Mouse (Mus musculus) cerebellum, adult 2 months (tissue): Measurements from ENCODE around the gene Vmn1r155. TPM values are rescaled to one million over a fixed set of nuclear protein-coding genes. Genes with fewer than 3 reads are reported as not detected.
"Not testable (repeated sequence)": the region's sequence is repeated elsewhere in the genome, so short reads cannot be mapped to it uniquely, and the experiment has no call there.

Source experiments
- DNase-seq, 2 experiments: peaks; one replicate each; pipeline ENCODE4 v3.0.0; 2021
- H3K27ac ChIP-seq: fragments of 200-500 bp; 2 replicates; pipeline ENCODE4 v1.5.1; 2012; ENCODE audit warnings: low read length, control low read depth, inconsistent platforms; ENCODE audit not compliant: insufficient read depth
- H3K27me3 ChIP-seq: fragments of 200-500 bp; 2 replicates; pipeline ENCODE4 v1.6.1; 2012; ENCODE audit warnings: inconsistent platforms, mild to moderate bottlenecking, low read length, moderate library complexity; ENCODE audit not compliant: control insufficient read depth, insufficient read depth
- H3K4me1 ChIP-seq: fragments of 200-500 bp; 2 replicates; pipeline ENCODE4 v1.6.1; 2011; ENCODE audit warnings: low read length; ENCODE audit not compliant: control insufficient read depth, insufficient read depth
- H3K4me3 ChIP-seq: fragments of 200-500 bp; replicated peaks from 2 replicates; pipeline ENCODE3; 2011; ENCODE audit warnings: mild to moderate bottlenecking, low read depth, low read length, control low read depth; ENCODE audit not compliant: insufficient read depth
- WGBS: fragments of 180-500 bp; shearing (Covaris S2); methylation state at CpG from one replicate; pipeline ENCODE4 v1.1.7; 2018; 5-methylcytosine and 5-hydroxymethylcytosine counted together
- polyA plus RNA-seq: library from polyadenylated mRNA; depleted of rRNA; stranded (reverse); fragments of >200 nt; gene quantifications from 2 replicates; pipeline ENCODE4 v1.2.3, GENCODE M21; 2012; rRNA removed

Gene Vmn1r155
- not detected in 2 replicates for polyA plus RNA-seq

- no CpG with 5 or more reads among the region's 3 CpGs for WGBS
Observed at GRCm38 (mm10) chr7:22657718-22658117, at the start of gene Vmn1r155. Gene Vmn1r155, plus strand, starts transcription at chr7:22658018.

GRCm38 (mm10) chr7:22692217-22692616 lies 34.4 kb downstream of the Vmn1r155 start, which contains the start of gene Gm8693:
Gene Gm8693, minus strand, starts transcription at chr7:22692317.
- no CpG with 5 or more reads among the region's 2 CpGs for WGBS
- not testable (repeated sequence) for H3K27me3 ChIP-seq, DNase-seq, H3K27ac ChIP-seq, H3K4me3 ChIP-seq, H3K4me1 ChIP-seq

More at GRCm38 (mm10) chr7:22657718-22658117, at the start of gene Vmn1r155:
- H3K4me1 ChIP-seq, H3K27me3 ChIP-seq, DNase-seq, H3K27ac ChIP-seq, H3K4me3 ChIP-seq: not testable (repeated sequence)

Other genes with a start within 250 kb of the Vmn1r155 start
- gene Vmn1r148, start 244.4 kb upstream of the Vmn1r155 start, polyA plus RNA-seq, result not detected in 2 replicates
- not detected in 2 replicates for gene Vmn1r149, start 219.8 kb upstream of the Vmn1r155 start, polyA plus RNA-seq
- gene Gm10665, start 193.9 kb upstream of the Vmn1r155 start, polyA plus RNA-seq, result not detected in 2 replicates
- not detected in 2 replicates for gene Vmn1r151, start 158.3 kb upstream of the Vmn1r155 start, polyA plus RNA-seq
- gene Vmn1r152, start 135.1 kb upstream of the Vmn1r155 start, polyA plus RNA-seq, result not detected in 2 replicates
- not detected in 2 replicates for gene Gm8677, start 123.1 kb upstream of the Vmn1r155 start, polyA plus RNA-seq
- not detected in 2 replicates for gene Gm4201, start 92.7 kb upstream of the Vmn1r155 start, polyA plus RNA-seq
- not detected in 2 replicates for gene Gm4565, start 69.9 kb upstream of the Vmn1r155 start, polyA plus RNA-seq
- not detected in 2 replicates for gene Gm8693, start 34.3 kb downstream of the Vmn1r155 start, polyA plus RNA-seq
- not detected in 2 replicates for gene Gm4567, start 61.7 kb downstream of the Vmn1r155 start, polyA plus RNA-seq
- not detected in 2 replicates for gene Vmn1r157, start 103.7 kb downstream of the Vmn1r155 start, polyA plus RNA-seq
- not detected in 2 replicates for gene Vmn1r158, start 132.8 kb downstream of the Vmn1r155 start, polyA plus RNA-seq
- gene Vmn1r159, start 185.6 kb downstream of the Vmn1r155 start, polyA plus RNA-seq, result not detected in 2 replicates
- not detected in 2 replicates for gene Vmn1r160, start 213.2 kb downstream of the Vmn1r155 start, polyA plus RNA-seq